Mouse (Mus musculus) hindbrain, embryonic 16.5 days (tissue): ENCODE measurements around the gene Cggbp1. TPM values are rescaled to one million over a fixed set of nuclear protein-coding genes. Genes with fewer than 3 reads are reported as not detected.

Experiments used
- ATAC-seq: fragments of 200-750 bp; cut with Nextera tagmentation; 2 replicates; pipeline ENCODE4 v1.8.0; 2017; ENCODE audit warnings: moderate TSS enrichment, moderate library complexity
- H3K27ac ChIP-seq: fragments of 300-500 bp; sonication (generic); 2 replicates; pipeline ENCODE4 v1.5.1; 2014; ENCODE audit warnings: low read depth, mild to moderate bottlenecking, control low read depth, low read length, moderate library complexity
- H3K27me3 ChIP-seq: fragments of 300-500 bp; sonication (generic); replicated peaks from 2 replicates; pipeline ENCODE4 v1.6.1; 2014; ENCODE audit warnings: low read length; ENCODE audit not compliant: control insufficient read depth, insufficient read depth
- H3K36me3 ChIP-seq: fragments of 300-500 bp; sonication (generic); 2 replicates; pipeline ENCODE4 v1.6.1; 2014; ENCODE audit warnings: mild to moderate bottlenecking, low read length, moderate library complexity, mixed read lengths; ENCODE audit not compliant: control insufficient read depth, insufficient read depth
- H3K4me1 ChIP-seq: fragments of 300-500 bp; sonication (generic); 2 replicates; pipeline ENCODE4 v1.6.1; 2014; ENCODE audit warnings: low read depth, low read length; ENCODE audit not compliant: control insufficient read depth, insufficient read depth
- H3K4me2 ChIP-seq: fragments of 300-500 bp; sonication (generic); 2 replicates; pipeline ENCODE4 v1.6.1; 2014; ENCODE audit warnings: mild to moderate bottlenecking, low read length, control low read depth, moderate library complexity
- H3K4me3 ChIP-seq: fragments of 300-500 bp; sonication (generic); 2 replicates; pipeline ENCODE4 v1.5.1; 2014; ENCODE audit warnings: mild to moderate bottlenecking, low read length, control low read depth, moderate library complexity
- H3K9ac ChIP-seq: fragments of 300-500 bp; sonication (generic); 2 replicates; pipeline ENCODE4 v1.6.1; 2014; ENCODE audit warnings: low read depth, mild to moderate bottlenecking, control low read depth, low read length, moderate library complexity
- H3K9me3 ChIP-seq: fragments of 300-500 bp; sonication (generic); 2 replicates; pipeline ENCODE4 v1.6.1; 2014; ENCODE audit warnings: mild to moderate bottlenecking, low read length, moderate library complexity; ENCODE audit not compliant: control insufficient read depth
- WGBS: fragments of 180-500 bp; shearing (Covaris S2); extraction: QIAGEN DNeasy Blood & Tissue Kit; methylation state at CpG from one replicate; pipeline ENCODE4 v1.1.7; 2014; 5-methylcytosine and 5-hydroxymethylcytosine counted together
- polyA plus RNA-seq: library from polyadenylated mRNA; unstranded; fragments of >200 nt; fragmentation: Nextera tagmentation; extraction: Ambion mirVana; gene quantifications from 2 replicates; pipeline ENCODE4 v1.2.1, GENCODE M21; 2015

Cggbp1 gene
- polyA plus RNA-seq, 1 experiment from 2014 or later, result 59.4 TPM

GRCm38 (mm10) chr16:64878611-64879132 lies 26.9 kb downstream of the Cggbp1 start:
- WGBS, result 83% methylated on average over 3 of the region's 3 CpGs
- Histone ChIP-seq H3K27me3 (no peaks in the 10 kb centered on the region), H3K4me2 (no peak overlapping the region), H3K9ac (no peak overlapping the region), H3K27ac (no peak overlapping the region), H3K4me1 (no peaks in the 10 kb centered on the region; the same call in 1 of the 2 replicates), H3K4me3 (no peak overlapping the region), H3K36me3 (no peaks in the 10 kb centered on the region), H3K9me3 (no peaks in the 10 kb centered on the region)
- no peak for ATAC-seq

- Histone ChIP-seq H3K9me3 (no peaks in the 10 kb centered on the region), H3K27me3 (no peaks in the 10 kb centered on the region), H3K36me3 (no peaks in the 10 kb centered on the region), H3K4me3 (no peak overlapping the region), H3K27ac (no peak overlapping the region), H3K9ac (no peak overlapping the region), H3K4me2 (no peak overlapping the region), H3K4me1 (no peaks in the 10 kb centered on the region)
- WGBS, result 88% methylated on average over 5 of the region's 5 CpGs
- ATAC-seq, result no peak
Observed at GRCm38 (mm10) chr16:64879735-64880134, 27.9 kb downstream of the Cggbp1 start.

GRCm38 (mm10) chr16:64880986-64881385 lies 29.2 kb downstream of the Cggbp1 start:
- H3K9ac ChIP-seq, result no peak overlapping the region
- no peak overlapping the region for H3K27ac ChIP-seq
- 64% methylated on average over 3 of the region's 3 CpGs for WGBS
- H3K9me3 ChIP-seq, result no peaks in the 10 kb centered on the region
- no peaks in the 10 kb centered on the region for H3K27me3 ChIP-seq
- H3K4me1 ChIP-seq, result no peaks in the 10 kb centered on the region
- no peak for ATAC-seq
- no peak overlapping the region for H3K4me3 ChIP-seq
- no peaks in the 10 kb centered on the region for H3K36me3 ChIP-seq
- no peak overlapping the region for H3K4me2 ChIP-seq

- H3K4me2 ChIP-seq, result no peak overlapping the region
- H3K4me3 ChIP-seq, result no peak overlapping the region
- H3K9me3 ChIP-seq, result no peaks in the 10 kb centered on the region
- no peak overlapping the region for H3K27ac ChIP-seq
- WGBS, result 85% methylated on average over 2 of the region's 2 CpGs
- no peak for ATAC-seq
- no peak overlapping the region for H3K9ac ChIP-seq
- no peaks in the 10 kb centered on the region for H3K4me1 ChIP-seq
- H3K36me3 ChIP-seq, result no peaks in the 10 kb centered on the region
- H3K27me3 ChIP-seq, result no peaks in the 10 kb centered on the region
Observed at GRCm38 (mm10) chr16:64881442-64881841, 29.6 kb downstream of the Cggbp1 start.

GRCm38 (mm10) chr16:64883896-64884295 lies 32.1 kb downstream of the Cggbp1 start:
- H3K9me3 ChIP-seq, result no peaks in the 10 kb centered on the region
- no peak overlapping the region for H3K4me2 ChIP-seq
- H3K27ac ChIP-seq, result no peak overlapping the region
- no peak overlapping the region for H3K9ac ChIP-seq
- no peaks in the 10 kb centered on the region for H3K27me3 ChIP-seq
- H3K36me3 ChIP-seq, result no peaks in the 10 kb centered on the region
- H3K4me1 ChIP-seq, result no peaks in the 10 kb centered on the region
- H3K4me3 ChIP-seq, result no peak overlapping the region
- no peak for ATAC-seq
- 74% methylated on average over 5 of the region's 5 CpGs for WGBS

GRCm38 (mm10) chr16:64884420-64884838 lies 32.6 kb downstream of the Cggbp1 start:
- ATAC-seq, result no peak
- Histone ChIP-seq H3K9me3 (peaks cover 1% of the 10 kb centered on the region; the same call in 1 of the 2 replicates), H3K27ac (no peak overlapping the region), H3K4me3 (no peak overlapping the region), H3K27me3 (no peaks in the 10 kb centered on the region), H3K9ac (no peak overlapping the region), H3K36me3 (no peaks in the 10 kb centered on the region), H3K4me2 (no peak overlapping the region), H3K4me1 (no peaks in the 10 kb centered on the region)
- 33% methylated on average over 3 of the region's 3 CpGs for WGBS

GRCm38 (mm10) chr16:64885142-64885541 lies 33.3 kb downstream of the Cggbp1 start:
- no peak for ATAC-seq
- Histone ChIP-seq H3K27me3 (no peaks in the 10 kb centered on the region), H3K9ac (no peak overlapping the region), H3K27ac (no peak overlapping the region), H3K4me1 (no peaks in the 10 kb centered on the region), H3K36me3 (no peaks in the 10 kb centered on the region), H3K4me3 (no peak overlapping the region), H3K9me3 (peaks cover 2% of the 10 kb centered on the region; the same call in 1 of the 2 replicates), H3K4me2 (no peak overlapping the region)
- 36% methylated on average over 3 of the region's 3 CpGs for WGBS

GRCm38 (mm10) chr16:64885547-64885946 lies 33.8 kb downstream of the Cggbp1 start:
- H3K9me3 ChIP-seq, result peaks cover 2% of the 10 kb centered on the region; the same call in 1 of the 2 replicates
- ATAC-seq, result no peak
- no peak overlapping the region for H3K27ac ChIP-seq
- no peaks in the 10 kb centered on the region for H3K4me1 ChIP-seq
- H3K4me2 ChIP-seq, result no peak overlapping the region
- no peaks in the 10 kb centered on the region for H3K36me3 ChIP-seq
- no peak overlapping the region for H3K4me3 ChIP-seq
- H3K9ac ChIP-seq, result no peak overlapping the region
- no peaks in the 10 kb centered on the region for H3K27me3 ChIP-seq
- WGBS, result 47% methylated on average over 4 of the region's 4 CpGs

GRCm38 (mm10) chr16:64889496-64889895 lies 37.7 kb downstream of the Cggbp1 start:
- Histone ChIP-seq H3K27me3 (no peaks in the 10 kb centered on the region), H3K4me3 (no peak overlapping the region), H3K9ac (no peak overlapping the region), H3K36me3 (no peaks in the 10 kb centered on the region), H3K4me2 (no peak overlapping the region), H3K27ac (no peak overlapping the region), H3K9me3 (peaks cover 2% of the 10 kb centered on the region; the same call in 1 of the 2 replicates), H3K4me1 (no peaks in the 10 kb centered on the region)
- WGBS, result 88% methylated on average over 3 of the region's 3 CpGs
- no peak for ATAC-seq

GRCm38 (mm10) chr16:64899084-64899483 lies 47.3 kb downstream of the Cggbp1 start:
- WGBS, result 77% methylated on average over 2 of the region's 2 CpGs
- no peaks in the 10 kb centered on the region for H3K36me3 ChIP-seq
- H3K4me1 ChIP-seq, result no peaks in the 10 kb centered on the region
- ATAC-seq, result no peak
- H3K9me3 ChIP-seq, result no peaks in the 10 kb centered on the region
- no peak overlapping the region for H3K27ac ChIP-seq
- H3K4me3 ChIP-seq, result no peak overlapping the region
- H3K27me3 ChIP-seq, result no peaks in the 10 kb centered on the region
- H3K4me2 ChIP-seq, result no peak overlapping the region
- no peak overlapping the region for H3K9ac ChIP-seq
